Mouse (Mus musculus): Measurements from ENCODE around the gene Dctpp1.

GRCm38 (mm10) chr7:127263526-127263925, 3.0 kb upstream of the Dctpp1 start:
- TF ChIP-seq POLR2A (IDR thresholded peaks at IDR 0.05; ENCODE audit: low read depth, low read length) (no peak), CTCF (IDR thresholded peaks at IDR 0.05; ENCODE audit: extremely low read depth, insufficient read length, insufficient replicate concordance, low read depth, low read length) (no peak)
